Mouse (Mus musculus) liver, embryonic 13.5 days (tissue): Measurements from ENCODE around the gene Rhbdd1. TPM values are rescaled to one million over a fixed set of nuclear protein-coding genes. Genes with fewer than 3 reads are reported as not detected.
A peak's percentile ranks its signal among the peaks of the same experiment; 100 is the strongest.

ENCODE experiments used
- ATAC-seq: fragments of 200-750 bp; cut with Nextera tagmentation; 2 replicates; pipeline ENCODE4 v1.8.0; 2017; ENCODE audit warnings: low read depth, mild to moderate bottlenecking, moderate number of reproducible peaks, moderate library complexity
- DNase-seq: peaks from one replicate; pipeline ENCODE4 v3.0.0; 2022
- H3K27ac ChIP-seq: fragments of 300-500 bp; sonication (generic); 2 replicates; pipeline ENCODE4 v1.5.1; 2015; ENCODE audit warnings: moderate library complexity, mild to moderate bottlenecking, inconsistent platforms
- H3K27me3 ChIP-seq: fragments of 300-500 bp; sonication (generic); 2 replicates; pipeline ENCODE4 v1.6.1; 2015; ENCODE audit warnings: mild to moderate bottlenecking, inconsistent platforms
- H3K36me3 ChIP-seq: fragments of 300-500 bp; sonication (generic); 2 replicates; pipeline ENCODE4 v1.6.1; 2015; ENCODE audit warnings: mild to moderate bottlenecking, inconsistent platforms
- H3K4me1 ChIP-seq: fragments of 300-500 bp; sonication (generic); replicated peaks from 2 replicates; pipeline ENCODE4 v1.6.1; 2015; ENCODE audit warnings: inconsistent platforms
- H3K4me2 ChIP-seq: fragments of 300-500 bp; sonication (generic); 2 replicates; pipeline ENCODE4 v1.6.1; 2015; ENCODE audit warnings: inconsistent platforms, mild to moderate bottlenecking, moderate library complexity
- H3K4me3 ChIP-seq: fragments of 300-500 bp; sonication (generic); replicated peaks from 2 replicates; pipeline ENCODE4 v1.5.1; 2015; ENCODE audit warnings: mild to moderate bottlenecking, inconsistent platforms
- H3K9ac ChIP-seq: fragments of 300-500 bp; sonication (generic); 2 replicates; pipeline ENCODE4 v1.6.1; 2015; ENCODE audit warnings: mild to moderate bottlenecking, inconsistent platforms
- H3K9me3 ChIP-seq: fragments of 300-500 bp; sonication (generic); replicated peaks from 2 replicates; pipeline ENCODE4 v1.6.1; 2016; ENCODE audit warnings: inconsistent platforms
- WGBS: fragments of 180-500 bp; shearing (Covaris S2); methylation state at CpG from one replicate; pipeline ENCODE4 v1.1.7; 2015; ENCODE audit not compliant: insufficient replicate concordance; 5-methylcytosine and 5-hydroxymethylcytosine counted together
- polyA plus RNA-seq: library from polyadenylated mRNA; unstranded; fragments of >200 nt; fragmentation: Nextera tagmentation; extraction: Ambion mirVana; gene quantifications from 2 replicates; pipeline ENCODE4 v1.2.1, GENCODE M21; 2015

The Rhbdd1 gene
- polyA plus RNA-seq, 1 experiment from 2014 or later: 8.6 TPM

DNA sequence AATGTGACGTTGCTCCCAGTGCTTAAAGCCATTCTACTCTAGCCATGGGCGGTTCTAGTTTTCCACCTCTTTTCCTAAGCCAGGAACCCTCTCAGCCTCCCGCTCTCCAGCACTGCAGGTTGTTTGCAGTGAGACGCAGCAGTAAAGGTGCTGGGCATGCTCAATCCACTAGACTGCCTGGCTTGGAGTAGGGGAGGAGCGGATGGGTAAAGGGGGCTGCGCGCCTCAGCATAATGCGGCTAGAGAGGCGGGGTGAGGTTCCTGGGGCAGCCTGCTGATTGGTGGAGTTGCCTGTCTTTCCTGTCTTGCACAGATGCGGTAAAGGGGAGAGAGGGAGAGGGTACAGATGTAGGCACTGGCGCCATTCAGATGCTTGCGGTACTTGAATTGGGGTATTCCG, 23.5 kb upstream of the Rhbdd1 start:
- Histone ChIP-seq H3K27ac (no peak overlapping the region), H3K27me3 (peaks cover 77% of the 10 kb centered on the region), H3K4me1 (peaks cover 16% of the 10 kb centered on the region), H3K9ac (no peak overlapping the region), H3K4me3 (peak overlapping the region; percentile 57), H3K9me3 (no peaks in the 10 kb centered on the region), H3K4me2 (peak overlapping the region; percentile 61), H3K36me3 (peaks cover 14% of the 10 kb centered on the region)
- ATAC-seq (0 out of 2 replicates have a peak, but pooled peaks have one; percentile 16), DNase-seq (no peak)
- WGBS: 4% methylated on average over 13 of the region's 13 CpGs

DNA sequence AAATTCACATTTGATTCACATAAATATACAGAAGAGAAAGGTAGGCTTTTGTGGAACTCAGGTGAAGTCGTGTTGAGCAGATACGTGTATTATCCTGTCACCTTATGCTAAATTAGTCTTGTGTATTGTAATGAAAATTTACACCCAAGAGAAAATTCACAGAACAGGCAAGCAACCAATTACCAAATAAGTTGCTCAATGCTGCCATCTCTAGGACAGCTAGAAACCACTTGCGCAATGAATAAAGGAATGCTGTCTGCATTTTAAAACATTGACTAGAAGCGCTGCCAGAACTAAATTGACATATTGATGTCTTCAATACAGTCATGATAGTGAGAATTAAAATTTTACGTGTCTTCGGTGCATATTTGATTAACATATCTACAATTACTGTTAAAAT, 22.1 kb upstream of the Rhbdd1 start:
- no peak overlapping the region for H3K9ac ChIP-seq
- no peak overlapping the region for H3K27ac ChIP-seq
- peaks cover 66% of the 10 kb centered on the region for H3K27me3 ChIP-seq
- DNase-seq (no peak), ATAC-seq (no peak)
- peaks cover 9% of the 10 kb centered on the region; the same call in 1 of the 2 replicates for H3K4me1 ChIP-seq
- H3K4me2 ChIP-seq: no peak overlapping the region
- H3K36me3 ChIP-seq: peaks cover 1% of the 10 kb centered on the region; the same call in 1 of the 2 replicates
- 15% methylated on average over 6 of the region's 6 CpGs for WGBS
- H3K4me3 ChIP-seq: no peak overlapping the region
- no peaks in the 10 kb centered on the region for H3K9me3 ChIP-seq

DNA sequence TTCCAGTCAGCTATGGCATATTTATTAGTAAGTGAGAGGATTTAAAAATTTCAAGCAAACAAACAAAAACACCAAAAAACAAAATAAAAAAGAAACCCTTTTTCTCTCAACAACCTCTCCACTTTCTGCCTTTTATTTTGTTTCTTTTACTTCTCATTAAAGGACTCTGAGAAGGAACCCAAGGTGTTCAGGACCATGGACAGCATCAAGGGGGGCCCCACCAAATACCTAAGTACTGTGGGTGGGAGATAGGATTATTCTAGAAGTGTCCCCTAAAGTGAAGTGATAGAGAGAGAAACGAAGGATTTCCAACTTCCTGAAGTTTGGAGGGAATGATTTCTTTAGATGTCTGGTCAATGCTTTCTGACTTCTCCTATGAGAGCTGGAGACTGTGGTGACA, 17.7 kb upstream of the Rhbdd1 start:
- ATAC-seq: no peak
- Histone ChIP-seq H3K4me3 (no peak overlapping the region), H3K4me1 (no peaks in the 10 kb centered on the region), H3K27me3 (peaks cover 21% of the 10 kb centered on the region), H3K4me2 (no peak overlapping the region), H3K9ac (no peak overlapping the region), H3K9me3 (no peaks in the 10 kb centered on the region), H3K27ac (no peak overlapping the region), H3K36me3 (no peaks in the 10 kb centered on the region)
- WGBS: 7% methylated on average over 1 of the region's 1 CpGs
- DNase-seq: no peak

DNA sequence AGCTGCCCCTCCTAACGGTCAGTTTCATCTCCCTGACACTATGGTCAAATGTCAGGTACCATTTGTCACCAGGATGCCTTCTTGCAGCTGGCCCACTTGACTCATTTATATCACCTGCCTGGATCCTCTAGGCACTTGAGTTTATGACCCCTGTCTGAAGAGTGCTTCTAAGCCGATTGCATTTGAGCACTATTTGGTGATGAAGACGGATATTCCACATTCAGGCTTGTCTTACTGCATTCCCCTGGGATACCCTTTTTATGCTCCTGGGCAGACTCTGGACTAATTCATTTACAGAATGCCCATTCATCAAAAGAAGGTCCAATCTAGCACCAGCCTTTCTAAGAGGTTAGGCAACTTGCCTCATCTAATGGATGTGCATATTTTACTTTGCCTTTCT, 11.8 kb upstream of the Rhbdd1 start:
- H3K9ac ChIP-seq: no peak overlapping the region
- H3K9me3 ChIP-seq: no peaks in the 10 kb centered on the region
- no peak overlapping the region for H3K27ac ChIP-seq
- ATAC-seq (no peak), DNase-seq (no peak)
- H3K4me2 ChIP-seq: no peak overlapping the region
- no peaks in the 10 kb centered on the region for H3K36me3 ChIP-seq
- 65% methylated on average over 3 of the region's 3 CpGs for WGBS
- no peak overlapping the region for H3K4me3 ChIP-seq
- no peaks in the 10 kb centered on the region for H3K4me1 ChIP-seq
- H3K27me3 ChIP-seq: peaks cover 8% of the 10 kb centered on the region; the same call in 1 of the 2 replicates

DNA sequence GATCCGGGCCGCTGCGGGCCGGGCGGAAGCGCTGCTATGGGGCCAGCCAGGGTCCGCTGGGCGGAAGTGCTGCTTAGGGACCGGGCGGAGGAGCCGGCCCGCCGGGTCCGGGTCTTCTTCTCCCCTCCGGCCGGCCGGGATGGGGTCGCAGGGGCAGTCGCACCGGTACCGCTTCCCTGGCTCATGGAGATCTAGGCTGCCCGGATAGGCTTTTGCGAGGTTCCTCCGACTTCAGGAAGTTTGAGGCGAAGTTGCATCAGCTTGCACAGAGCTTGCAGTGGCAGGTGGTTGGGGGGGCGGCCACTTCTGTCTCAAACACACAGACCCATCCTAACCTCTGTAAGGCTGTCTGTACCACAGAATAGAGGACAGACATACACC, 484 bp downstream of the Rhbdd1 start:
- peak overlapping the region; percentile 98 for H3K4me3 ChIP-seq
- ATAC-seq: peak; percentile 68

DNA sequence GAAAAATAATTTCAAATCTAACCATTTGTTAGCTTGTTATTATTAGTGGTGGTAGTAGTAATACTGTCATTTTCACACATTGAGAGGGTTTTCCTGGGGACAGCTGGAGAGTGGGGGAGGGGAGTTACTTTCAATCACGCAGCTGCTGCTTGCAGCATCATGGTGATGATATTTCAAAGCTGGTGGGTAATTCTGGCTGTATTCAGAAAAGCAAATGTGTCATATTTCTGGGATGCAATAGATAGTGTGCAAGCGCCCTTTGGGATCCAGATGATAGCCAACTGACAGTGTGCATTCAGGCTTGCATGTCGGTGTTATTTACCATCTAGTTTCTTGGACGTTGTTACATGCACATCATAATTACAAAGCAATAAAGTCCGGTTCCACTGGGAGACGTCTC, 4.2 kb downstream of the Rhbdd1 start:
- Histone ChIP-seq H3K4me1 (peaks cover 20% of the 10 kb centered on the region), H3K4me2 (no peak overlapping the region), H3K9ac (no peak overlapping the region), H3K4me3 (no peak overlapping the region), H3K27me3 (no peaks in the 10 kb centered on the region), H3K27ac (no peak overlapping the region), H3K9me3 (no peaks in the 10 kb centered on the region), H3K36me3 (no peaks in the 10 kb centered on the region)
- no peak for ATAC-seq
- WGBS: 79% methylated on average over 6 of the region's 6 CpGs
- no peak for DNase-seq

More for the DNA sequence above, 484 bp downstream of the Rhbdd1 start:
- H3K36me3 ChIP-seq: no peaks in the 10 kb centered on the region
- no peak for DNase-seq
- H3K4me2 ChIP-seq: peak overlapping the region; percentile 74
- peaks cover 8% of the 10 kb centered on the region for H3K27me3 ChIP-seq
- peaks cover 20% of the 10 kb centered on the region for H3K4me1 ChIP-seq
- H3K9ac ChIP-seq: peak overlapping the region; percentile 96
- H3K27ac ChIP-seq: peak overlapping the region; percentile 90
- WGBS: 0% methylated on average over 24 of the region's 26 CpGs
- no peaks in the 10 kb centered on the region for H3K9me3 ChIP-seq

DNA sequence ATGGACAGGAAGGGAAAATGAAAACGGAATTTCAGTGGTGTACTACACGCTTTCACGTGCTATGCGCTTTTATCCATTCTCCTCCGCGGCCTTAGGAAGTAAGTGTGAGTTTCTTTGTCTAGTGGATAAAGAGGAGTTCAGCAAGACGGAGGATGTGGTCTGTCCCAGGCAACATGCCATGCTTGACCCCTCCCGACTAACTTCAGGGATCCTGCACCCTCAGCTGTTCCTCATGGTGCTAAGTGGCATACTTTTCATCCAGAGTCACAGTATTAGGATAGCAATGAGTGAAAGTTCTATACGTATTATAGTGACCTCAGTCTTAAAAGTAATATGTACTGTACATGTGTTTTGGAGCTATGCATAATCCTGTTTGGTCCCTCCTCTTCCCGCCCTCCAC, 4.6 kb downstream of the Rhbdd1 start:
- no peaks in the 10 kb centered on the region for H3K9me3 ChIP-seq
- H3K4me3 ChIP-seq: no peak overlapping the region
- H3K36me3 ChIP-seq: no peaks in the 10 kb centered on the region
- ATAC-seq: no peak
- no peaks in the 10 kb centered on the region for H3K27me3 ChIP-seq
- DNase-seq: no peak
- 85% methylated on average over 10 of the region's 10 CpGs for WGBS
- H3K27ac ChIP-seq: no peak overlapping the region
- H3K4me2 ChIP-seq: no peak overlapping the region
- no peak overlapping the region for H3K9ac ChIP-seq
- peaks cover 19% of the 10 kb centered on the region for H3K4me1 ChIP-seq

DNA sequence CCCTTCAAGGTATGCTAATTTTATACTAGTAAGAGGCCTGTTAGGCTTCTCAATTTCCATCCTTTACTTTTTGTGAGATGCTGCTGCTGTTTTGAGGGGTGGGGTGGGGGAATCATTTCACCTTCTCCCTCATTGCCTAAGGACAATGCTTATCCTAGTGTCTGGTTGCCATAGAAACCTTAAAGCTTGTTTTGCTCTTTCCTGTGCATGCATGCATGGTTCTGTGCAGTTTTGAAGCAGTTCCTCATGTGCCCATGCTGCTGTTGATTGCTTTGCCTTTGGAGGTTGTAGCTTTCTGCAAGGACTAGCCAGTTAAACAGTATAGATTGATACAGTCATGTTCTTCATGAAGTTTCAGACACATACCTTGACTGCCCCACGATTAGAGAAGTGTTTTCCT, 5.2 kb downstream of the Rhbdd1 start:
- ATAC-seq: no peak
- DNase-seq: no peak

DNA sequence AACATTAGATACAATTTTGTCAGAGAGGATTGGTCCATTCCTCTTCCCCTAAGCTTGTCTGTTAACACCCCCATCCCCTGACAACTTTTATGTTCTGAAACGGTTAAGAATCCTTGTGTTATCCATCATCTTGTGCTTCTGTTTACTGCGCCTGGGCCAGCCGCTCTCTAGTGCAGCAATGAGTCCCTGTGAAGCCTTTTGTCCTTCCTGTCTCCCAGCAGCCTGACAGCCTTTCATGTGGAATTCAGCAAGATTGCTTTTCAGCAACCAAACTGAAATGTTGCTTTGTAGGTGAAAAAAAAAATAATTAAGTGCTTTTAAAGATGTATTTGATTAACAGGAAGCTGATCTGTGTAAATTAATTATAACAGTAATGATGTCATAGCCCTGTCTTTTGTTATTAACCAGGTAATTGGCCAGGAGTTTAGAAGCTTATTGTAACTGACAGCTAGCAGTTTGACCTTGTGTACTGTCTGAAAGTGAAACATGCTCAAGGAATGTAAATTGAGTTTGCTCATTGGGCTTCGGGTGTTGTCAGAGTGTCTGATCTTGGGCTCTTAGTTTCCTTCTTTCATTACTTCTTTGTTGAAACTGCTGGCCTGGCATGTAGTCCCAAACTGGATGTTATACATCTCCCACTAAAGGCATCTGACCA, 8.0 kb downstream of the Rhbdd1 start:
- no peak overlapping the region for H3K27ac ChIP-seq
- H3K4me1 ChIP-seq: peaks cover 13% of the 10 kb centered on the region
- DNase-seq (no peak), ATAC-seq (no peak)
- no peak overlapping the region for H3K4me3 ChIP-seq
- WGBS: 76% methylated on average over 4 of the region's 4 CpGs
- H3K36me3 ChIP-seq: no peaks in the 10 kb centered on the region
- H3K4me2 ChIP-seq: no peak overlapping the region
- no peaks in the 10 kb centered on the region for H3K9me3 ChIP-seq
- no peaks in the 10 kb centered on the region for H3K27me3 ChIP-seq
- no peak overlapping the region for H3K9ac ChIP-seq

More for the DNA sequence above, 5.2 kb downstream of the Rhbdd1 start:
- Histone ChIP-seq H3K4me3 (no peak overlapping the region), H3K27me3 (no peaks in the 10 kb centered on the region), H3K9me3 (no peaks in the 10 kb centered on the region), H3K4me2 (no peak overlapping the region), H3K4me1 (peaks cover 17% of the 10 kb centered on the region), H3K9ac (no peak overlapping the region), H3K36me3 (no peaks in the 10 kb centered on the region), H3K27ac (no peak overlapping the region)
- 65% methylated on average over 1 of the region's 1 CpGs for WGBS

DNA sequence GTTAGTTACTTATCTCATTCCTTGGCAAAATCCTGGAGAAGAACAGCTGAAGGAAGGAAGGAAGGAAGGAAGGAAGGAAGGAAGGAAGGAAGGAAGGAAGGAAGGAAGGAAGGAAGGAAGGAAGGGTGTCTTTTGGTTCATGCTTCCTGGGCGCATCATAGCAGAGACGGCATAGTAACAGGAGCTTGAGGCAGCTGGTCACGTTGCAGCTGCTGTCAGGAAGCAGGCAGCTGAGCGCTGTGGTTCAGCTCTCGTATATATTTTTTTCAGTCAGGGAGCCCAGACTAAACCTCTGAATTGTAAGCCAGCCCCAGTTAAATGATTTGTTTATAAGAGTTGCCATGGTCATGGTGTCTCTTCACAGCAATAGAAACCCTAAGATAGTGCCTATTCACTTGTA, 9.9 kb downstream of the Rhbdd1 start:
- Histone ChIP-seq H3K27me3 (no peaks in the 10 kb centered on the region), H3K4me2 (no peak overlapping the region), H3K4me3 (no peak overlapping the region), H3K9me3 (no peaks in the 10 kb centered on the region), H3K9ac (no peak overlapping the region), H3K36me3 (no peaks in the 10 kb centered on the region), H3K27ac (no peak overlapping the region), H3K4me1 (peaks cover 13% of the 10 kb centered on the region; the same call in 1 of the 2 replicates)
- WGBS: 84% methylated on average over 5 of the region's 5 CpGs
- DNase-seq: no peak
- no peak for ATAC-seq

DNA sequence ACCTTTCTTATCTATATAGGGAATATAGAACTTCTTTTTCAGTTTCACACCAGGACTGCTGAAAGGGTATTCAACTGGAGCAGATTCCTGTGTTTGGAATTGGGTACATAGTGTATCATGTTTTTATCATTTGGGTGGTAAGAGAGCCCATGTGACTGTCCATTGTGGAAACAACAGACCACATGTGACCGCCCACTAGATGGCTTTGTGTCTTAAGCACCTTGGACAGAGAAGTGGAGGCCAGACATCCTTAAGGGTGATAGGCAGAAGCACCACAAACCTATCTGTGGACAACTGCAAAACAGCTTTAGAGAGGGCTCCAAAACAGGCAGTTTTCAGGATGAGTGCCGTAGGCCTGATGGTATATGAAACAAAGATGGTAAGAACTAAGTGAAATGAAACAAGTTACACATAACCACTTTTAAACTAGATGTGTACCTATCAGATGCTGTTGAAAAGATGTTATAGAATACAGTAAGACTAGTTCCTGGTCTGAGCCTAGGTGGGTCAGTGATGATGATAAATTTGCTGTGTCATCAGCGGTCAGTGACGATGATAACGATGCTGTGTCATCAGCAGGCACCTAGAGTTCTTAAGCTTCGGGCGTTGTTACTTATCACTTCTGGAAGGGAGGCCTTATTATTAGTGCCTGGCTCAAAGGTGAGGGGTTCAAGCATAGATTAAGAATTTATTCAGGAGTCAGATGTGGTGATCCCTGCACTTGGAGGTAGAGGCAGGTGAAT, 12.0 kb downstream of the Rhbdd1 start:
- ATAC-seq (peak; percentile 62; the same call in 1 of the 2 replicates), DNase-seq (no peak)
- H3K4me3 ChIP-seq: no peak overlapping the region
- no peak overlapping the region for H3K4me2 ChIP-seq
- no peak overlapping the region for H3K9ac ChIP-seq
- H3K36me3 ChIP-seq: no peaks in the 10 kb centered on the region
- H3K9me3 ChIP-seq: no peaks in the 10 kb centered on the region
- WGBS: 82% methylated on average over 7 of the region's 7 CpGs
- H3K27me3 ChIP-seq: no peaks in the 10 kb centered on the region
- no peak overlapping the region for H3K27ac ChIP-seq
- H3K4me1 ChIP-seq: peaks cover 13% of the 10 kb centered on the region; the same call in 1 of the 2 replicates
